Mouse (Mus musculus): ENCODE measurements around the gene Gramd2. TPM values are rescaled to one million over a fixed set of nuclear protein-coding genes. Genes with fewer than 3 reads are reported as not detected.

Gramd2 gene
- polyA plus RNA-seq, 1 experiment from 2014 or later, result 0.21 TPM

- Histone ChIP-seq H3K27me3 (ENCODE audit: insufficient read depth, low read length) (peaks cover 89% of the 10 kb centered on the region), H3K4me2 (ENCODE audit: low read depth, low read length) (peak overlapping the region; percentile 68), H3K4me3 (ENCODE audit: low read depth, low read length) (peak overlapping the region; percentile 17; the same call in 1 of the 2 replicates), H3K27ac (ENCODE audit: low read depth) (peak overlapping the region; percentile 36; the same call in 1 of the 2 replicates), H3K36me3 (replicated peaks; ENCODE audit: insufficient read depth, low read length) (peaks cover 12% of the 10 kb centered on the region), H3K9ac (replicated peaks) (no peak overlapping the region), H3K4me1 (ENCODE audit: insufficient read depth) (peaks cover 14% of the 10 kb centered on the region), H3K9me3 (ENCODE audit: low read length) (no peaks in the 10 kb centered on the region)
- ATAC-seq, result no peak
- DNase-seq, result no peak
- TF ChIP-seq CTCF (IDR thresholded peaks at IDR 0.05; ENCODE audit: low read depth) (no peak), EP300 (IDR thresholded peaks at IDR 0.05; ENCODE audit: low read depth) (no peak)
- 49% methylated on average over 10 of the region's 10 CpGs for WGBS (ENCODE audit: insufficient replicate concordance)
Observed at GRCm38 (mm10) chr9:59660421-59660820, 19.5 kb upstream of the Gramd2 start.

GRCm38 (mm10) chr9:59661298-59661975 lies 18.5 kb upstream of the Gramd2 start:
- Histone ChIP-seq H3K4me1 (ENCODE audit: insufficient read depth) (peaks cover 9% of the 10 kb centered on the region), H3K27ac (ENCODE audit: low read depth) (no peak overlapping the region), H3K36me3 (replicated peaks; ENCODE audit: insufficient read depth, low read length) (peaks cover 14% of the 10 kb centered on the region), H3K4me2 (ENCODE audit: low read depth, low read length) (peak overlapping the region; percentile 68; the same call in 1 of the 2 replicates), H3K4me3 (ENCODE audit: low read depth, low read length) (no peak overlapping the region), H3K9ac (replicated peaks) (no peak overlapping the region), H3K9me3 (ENCODE audit: low read length) (no peaks in the 10 kb centered on the region), H3K27me3 (ENCODE audit: insufficient read depth, low read length) (peaks cover 87% of the 10 kb centered on the region)
- no peak for ATAC-seq
- WGBS (ENCODE audit: insufficient replicate concordance), result 60% methylated on average over 6 of the region's 6 CpGs
- TF ChIP-seq CTCF (IDR thresholded peaks at IDR 0.05; ENCODE audit: low read depth) (no peak), EP300 (IDR thresholded peaks at IDR 0.05; ENCODE audit: low read depth) (no peak)
- no peak for DNase-seq

- Histone ChIP-seq H3K27me3 (ENCODE audit: insufficient read depth, low read length) (peaks cover 80% of the 10 kb centered on the region), H3K27ac (ENCODE audit: low read depth) (no peak overlapping the region), H3K4me1 (ENCODE audit: insufficient read depth) (peaks cover 8% of the 10 kb centered on the region), H3K4me3 (ENCODE audit: low read depth, low read length) (no peak overlapping the region), H3K9me3 (ENCODE audit: low read length) (no peaks in the 10 kb centered on the region), H3K9ac (replicated peaks) (no peak overlapping the region), H3K36me3 (replicated peaks; ENCODE audit: insufficient read depth, low read length) (peaks cover 30% of the 10 kb centered on the region), H3K4me2 (ENCODE audit: low read depth, low read length) (no peak overlapping the region)
- TF ChIP-seq CTCF (IDR thresholded peaks at IDR 0.05; ENCODE audit: low read depth) (no peak), EP300 (IDR thresholded peaks at IDR 0.05; ENCODE audit: low read depth) (no peak)
- no peak for DNase-seq
- 84% methylated on average over 7 of the region's 7 CpGs for WGBS (ENCODE audit: insufficient replicate concordance)
- no peak for ATAC-seq
Observed at GRCm38 (mm10) chr9:59663226-59663625, 16.7 kb upstream of the Gramd2 start.

- no peak for ATAC-seq
- DNase-seq, result no peak
- WGBS (ENCODE audit: insufficient replicate concordance), result 62% methylated on average over 3 of the region's 3 CpGs
- Histone ChIP-seq H3K4me2 (ENCODE audit: low read depth, low read length) (no peak overlapping the region), H3K4me1 (ENCODE audit: insufficient read depth) (peaks cover 8% of the 10 kb centered on the region; the same call in 1 of the 2 replicates), H3K36me3 (replicated peaks; ENCODE audit: insufficient read depth, low read length) (peaks cover 34% of the 10 kb centered on the region), H3K9me3 (ENCODE audit: low read length) (no peaks in the 10 kb centered on the region), H3K9ac (replicated peaks) (no peak overlapping the region), H3K27ac (ENCODE audit: low read depth) (no peak overlapping the region), H3K27me3 (ENCODE audit: insufficient read depth, low read length) (peaks cover 80% of the 10 kb centered on the region), H3K4me3 (ENCODE audit: low read depth, low read length) (no peak overlapping the region)
- TF ChIP-seq CTCF (IDR thresholded peaks at IDR 0.05; ENCODE audit: low read depth) (no peak), EP300 (IDR thresholded peaks at IDR 0.05; ENCODE audit: low read depth) (no peak)
Observed at GRCm38 (mm10) chr9:59663957-59664356, 16.0 kb upstream of the Gramd2 start.

GRCm38 (mm10) chr9:59664664-59665256 lies 15.2 kb upstream of the Gramd2 start:
- DNase-seq, result no peak
- WGBS (ENCODE audit: insufficient replicate concordance), result 81% methylated on average over 4 of the region's 4 CpGs
- no peak for ATAC-seq
- Histone ChIP-seq H3K27ac (ENCODE audit: low read depth) (no peak overlapping the region), H3K4me2 (ENCODE audit: low read depth, low read length) (no peak overlapping the region), H3K27me3 (ENCODE audit: insufficient read depth, low read length) (peaks cover 78% of the 10 kb centered on the region), H3K9ac (replicated peaks) (no peak overlapping the region), H3K9me3 (ENCODE audit: low read length) (no peaks in the 10 kb centered on the region), H3K4me1 (ENCODE audit: insufficient read depth) (peaks cover 8% of the 10 kb centered on the region; the same call in 1 of the 2 replicates), H3K4me3 (ENCODE audit: low read depth, low read length) (no peak overlapping the region), H3K36me3 (replicated peaks; ENCODE audit: insufficient read depth, low read length) (peaks cover 35% of the 10 kb centered on the region)
- TF ChIP-seq CTCF (IDR thresholded peaks at IDR 0.05; ENCODE audit: low read depth) (no peak), EP300 (IDR thresholded peaks at IDR 0.05; ENCODE audit: low read depth) (no peak)

- WGBS (ENCODE audit: insufficient replicate concordance), result 83% methylated on average over 8 of the region's 8 CpGs
- Histone ChIP-seq H3K4me1 (ENCODE audit: insufficient read depth) (peaks cover 4% of the 10 kb centered on the region; the same call in 1 of the 2 replicates), H3K9me3 (ENCODE audit: low read length) (no peaks in the 10 kb centered on the region), H3K9ac (replicated peaks) (no peak overlapping the region), H3K4me2 (ENCODE audit: low read depth, low read length) (no peak overlapping the region), H3K4me3 (ENCODE audit: low read depth, low read length) (no peak overlapping the region), H3K36me3 (replicated peaks; ENCODE audit: insufficient read depth, low read length) (peaks cover 37% of the 10 kb centered on the region), H3K27me3 (ENCODE audit: insufficient read depth, low read length) (peaks cover 78% of the 10 kb centered on the region), H3K27ac (ENCODE audit: low read depth) (no peak overlapping the region)
- no peak for DNase-seq
- TF ChIP-seq CTCF (IDR thresholded peaks at IDR 0.05; ENCODE audit: low read depth) (no peak), EP300 (IDR thresholded peaks at IDR 0.05; ENCODE audit: low read depth) (no peak)
- ATAC-seq, result no peak
Observed at GRCm38 (mm10) chr9:59666016-59666415, 13.9 kb upstream of the Gramd2 start.

Data from liver, postnatal 0 days (tissue).